Mouse (Mus musculus) liver, adult 2 months (tissue): ENCODE data around the gene Icam4. TPM values are rescaled to one million over a fixed set of nuclear protein-coding genes. Genes with fewer than 3 reads are reported as not detected.
A peak's percentile ranks its signal among the peaks of the same experiment; 100 is the strongest.

Experiments
- DNase-seq: peaks from one replicate; pipeline ENCODE4 v3.0.0-alpha.2; 2011; ENCODE audit warnings: low read depth, low spot score; ENCODE audit errors: extremely low read depth
- H3K27ac ChIP-seq: fragments of 200-500 bp; replicated peaks from 2 replicates; pipeline ENCODE4 v1.5.1; 2012; ENCODE audit warnings: low read depth, mild to moderate bottlenecking, control low read depth, inconsistent platforms, low read length; ENCODE audit not compliant: insufficient read depth
- H3K27me3 ChIP-seq: fragments of 200-500 bp; 2 replicates; pipeline ENCODE4 v1.6.1; 2012; ENCODE audit warnings: mild to moderate bottlenecking, moderate library complexity, low read length, inconsistent platforms; ENCODE audit not compliant: control insufficient read depth, insufficient read depth
- H3K36me3 ChIP-seq: fragments of 200-500 bp; 2 replicates; pipeline ENCODE4 v1.6.1; 2012; ENCODE audit warnings: low read length, inconsistent platforms; ENCODE audit not compliant: control insufficient read depth, insufficient read depth
- H3K4me1 ChIP-seq: fragments of 200-500 bp; 2 replicates; pipeline ENCODE4 v1.6.1; 2011; ENCODE audit warnings: low read length; ENCODE audit not compliant: control insufficient read depth, insufficient read depth
- H3K4me3 ChIP-seq: fragments of 200-500 bp; 2 replicates; pipeline ENCODE4 v1.5.1; 2011; ENCODE audit warnings: low read depth, mild to moderate bottlenecking, control low read depth, low read length, moderate library complexity; ENCODE audit not compliant: insufficient read depth
- H3K79me2 ChIP-seq: fragments of 200-500 bp; 2 replicates; pipeline ENCODE4 v1.6.1; 2012; ENCODE audit warnings: inconsistent platforms, mild to moderate bottlenecking, low read length, moderate library complexity; ENCODE audit not compliant: control insufficient read depth, insufficient read depth
- H3K9ac ChIP-seq: fragments of 200-500 bp; 2 replicates; pipeline ENCODE4 v1.6.1; 2012; ENCODE audit warnings: low read depth, mild to moderate bottlenecking, control low read depth, inconsistent platforms, low read length
- CTCF ChIP-seq: fragments of 200-500 bp; IDR thresholded peaks from 2 replicates; pipeline ENCODE4 v1.5.1; 2011; ENCODE audit warnings: low read depth, low read length, control low read depth
- POLR2A ChIP-seq: fragments of 200-500 bp; IDR thresholded peaks from 2 replicates; pipeline ENCODE4 v1.6.1; 2011; ENCODE audit warnings: low read length, control low read depth; ENCODE audit not compliant: insufficient read depth; ENCODE audit errors: extremely low read depth
- WGBS: fragments of 180-500 bp; shearing (Covaris S2); methylation state at CpG from one replicate; pipeline ENCODE4 v1.1.7; 2018; 5-methylcytosine and 5-hydroxymethylcytosine counted together
- polyA plus RNA-seq: library from polyadenylated mRNA; depleted of rRNA; stranded (reverse); fragments of >200 nt; gene quantifications from 2 replicates; pipeline ENCODE4 v1.2.3, GENCODE M21; 2012
- total RNA-seq: library from RNA; depleted of rRNA; stranded (reverse); fragments of >200 nt; gene quantifications from 2 replicates; pipeline ENCODE4 v1.2.3, GENCODE M21; 2014

Icam4 gene
- total and polyA plus RNA-seq, 2 experiments, result 0.28 to 0.81 TPM

GRCm38 (mm10) chr9:21032491-21032890, 3.3 kb downstream of the Icam4 start:
- H3K27me3 ChIP-seq, result peaks cover 22% of the 10 kb centered on the region
- WGBS, result 4% methylated on average over 7 of the region's 7 CpGs
- H3K9ac ChIP-seq, result no peak overlapping the region
- peaks cover 24% of the 10 kb centered on the region for H3K4me1 ChIP-seq
- TF ChIP-seq POLR2A (no peak), CTCF (no peak)
- no peaks in the 10 kb centered on the region for H3K79me2 ChIP-seq
- H3K4me3 ChIP-seq, result no peak overlapping the region
- H3K27ac ChIP-seq, result no peak overlapping the region
- peaks cover 2% of the 10 kb centered on the region; the same call in 1 of the 2 replicates for H3K36me3 ChIP-seq
- DNase-seq, result no peak

GRCm38 (mm10) chr9:21033136-21033535, 4.0 kb downstream of the Icam4 start:
- H3K79me2 ChIP-seq, result no peaks in the 10 kb centered on the region
- WGBS, result 1% methylated on average over 34 of the region's 34 CpGs
- H3K36me3 ChIP-seq, result no peaks in the 10 kb centered on the region
- H3K27me3 ChIP-seq, result peaks cover 27% of the 10 kb centered on the region
- peak; percentile 82 for DNase-seq
- H3K27ac ChIP-seq, result no peak overlapping the region
- peak overlapping the region; percentile 59 for H3K9ac ChIP-seq
- peaks cover 24% of the 10 kb centered on the region for H3K4me1 ChIP-seq
- H3K4me3 ChIP-seq, result peak overlapping the region; percentile 60
- TF ChIP-seq CTCF (no peak), POLR2A (no peak)

GRCm38 (mm10) chr9:21034481-21035085, 5.4 kb downstream of the Icam4 start:
- H3K36me3 ChIP-seq, result no peaks in the 10 kb centered on the region
- 15% methylated on average over 17 of the region's 17 CpGs for WGBS
- no peak overlapping the region for H3K4me3 ChIP-seq
- no peak for DNase-seq
- H3K27me3 ChIP-seq, result peaks cover 30% of the 10 kb centered on the region
- no peak overlapping the region for H3K9ac ChIP-seq
- peaks cover 24% of the 10 kb centered on the region for H3K4me1 ChIP-seq
- H3K79me2 ChIP-seq, result no peaks in the 10 kb centered on the region
- no peak for TF ChIP-seq CTCF
- no peak for TF ChIP-seq POLR2A
- H3K27ac ChIP-seq, result no peak overlapping the region

DNA sequence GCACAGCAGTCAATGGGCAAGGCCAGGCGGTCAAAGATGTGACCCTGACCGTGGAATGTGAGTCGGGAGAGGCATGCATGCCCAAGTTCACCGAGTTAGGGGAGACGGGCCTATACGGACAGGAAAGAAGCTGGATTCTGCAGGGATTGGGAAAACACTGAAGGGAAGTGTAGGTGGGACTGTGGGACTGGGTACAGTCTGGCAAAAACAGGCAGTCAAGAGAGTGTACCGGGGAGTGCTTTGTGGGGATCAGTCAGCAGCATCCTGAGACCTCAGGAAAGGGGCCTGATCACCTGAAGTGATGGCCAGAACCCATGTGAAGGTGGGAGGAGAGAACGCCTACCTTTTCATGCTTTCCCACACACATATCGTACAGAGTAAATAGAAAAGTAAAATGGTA, 6.4 kb downstream of the Icam4 start:
- peaks cover 16% of the 10 kb centered on the region; the same call in 1 of the 2 replicates for H3K4me1 ChIP-seq
- no peak for DNase-seq
- H3K79me2 ChIP-seq, result no peaks in the 10 kb centered on the region
- H3K36me3 ChIP-seq, result no peaks in the 10 kb centered on the region
- H3K27ac ChIP-seq, result no peak overlapping the region
- TF ChIP-seq POLR2A, result no peak
- no peak for TF ChIP-seq CTCF
- H3K27me3 ChIP-seq, result peaks cover 30% of the 10 kb centered on the region
- no peak overlapping the region for H3K9ac ChIP-seq
- no peak overlapping the region for H3K4me3 ChIP-seq
- WGBS, result 37% methylated on average over 9 of the region's 9 CpGs

GRCm38 (mm10) chr9:21036161-21036560, 7.0 kb downstream of the Icam4 start:
- no peak overlapping the region for H3K4me3 ChIP-seq
- H3K27ac ChIP-seq, result no peak overlapping the region
- no peaks in the 10 kb centered on the region for H3K79me2 ChIP-seq
- 9% methylated on average over 20 of the region's 20 CpGs for WGBS
- no peaks in the 10 kb centered on the region for H3K36me3 ChIP-seq
- no peak for DNase-seq
- no peak for TF ChIP-seq CTCF
- no peak for TF ChIP-seq POLR2A
- H3K4me1 ChIP-seq, result peaks cover 13% of the 10 kb centered on the region; the same call in 1 of the 2 replicates
- no peak overlapping the region for H3K9ac ChIP-seq
- H3K27me3 ChIP-seq, result peaks cover 30% of the 10 kb centered on the region

GRCm38 (mm10) chr9:21036666-21037065, 7.5 kb downstream of the Icam4 start:
- WGBS, result 5% methylated on average over 22 of the region's 22 CpGs
- H3K27me3 ChIP-seq, result peaks cover 30% of the 10 kb centered on the region
- TF ChIP-seq CTCF (no peak), POLR2A (no peak)
- H3K9ac ChIP-seq, result no peak overlapping the region
- H3K4me1 ChIP-seq, result peaks cover 9% of the 10 kb centered on the region; the same call in 1 of the 2 replicates
- H3K36me3 ChIP-seq, result no peaks in the 10 kb centered on the region
- no peak overlapping the region for H3K27ac ChIP-seq
- H3K4me3 ChIP-seq, result no peak overlapping the region
- no peak for DNase-seq
- no peaks in the 10 kb centered on the region for H3K79me2 ChIP-seq
